Mouse (Mus musculus): ENCODE results near the gene Cdh12. TPM values are rescaled to one million over a fixed set of nuclear protein-coding genes. Genes with fewer than 3 reads are reported as not detected.

The Cdh12 gene
- total and polyA plus RNA-seq, 3 experiments = not detected

DNA sequence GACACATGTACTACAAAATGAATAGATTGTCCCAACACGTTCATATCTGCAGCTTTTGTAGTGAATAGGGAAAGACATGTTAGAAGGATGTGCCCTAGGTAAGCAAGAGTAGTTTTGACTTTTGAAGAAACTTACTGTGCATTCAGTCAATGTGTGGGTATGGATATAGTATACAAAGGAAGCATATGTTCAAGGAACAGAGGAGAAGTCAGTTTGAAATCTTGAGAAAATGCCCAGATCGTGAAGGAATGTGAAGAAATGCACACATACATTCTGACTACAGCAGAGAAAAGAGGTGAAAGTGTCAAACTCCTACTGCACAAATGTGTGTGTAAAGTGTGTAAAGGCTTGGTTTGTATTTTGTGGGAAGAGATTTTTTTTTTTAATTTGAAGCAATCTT is 812.3 kb downstream of the Cdh12 start:
- H3K9me3 ChIP-seq (replicated peaks; ENCODE audit: insufficient read depth, low read length) = no peaks in the 10 kb centered on the region
- no peaks in the 10 kb centered on the region for H3K27me3 ChIP-seq (ENCODE audit: control insufficient read depth in 1 of 2, insufficient read depth in 2 of 2, low read length in 2 of 2)
- H3K9ac ChIP-seq (ENCODE audit: control insufficient read depth, low read depth, low read length, poor library complexity, severe bottlenecking) = no peak overlapping the region
- no peak overlapping the region for H3K27ac ChIP-seq (ENCODE audit: control insufficient read depth, low read depth, low read length)
- no peak for DNase-seq (ENCODE audit: low read depth, low spot score)
- H3K4me3 ChIP-seq (ENCODE audit: control insufficient read depth in 1 of 2, insufficient read depth in 1 of 2, low read depth in 2 of 2, low read length in 2 of 2) = no peak overlapping the region
- no peaks in the 10 kb centered on the region for H3K36me3 ChIP-seq (ENCODE audit: control insufficient read depth in 1 of 2, insufficient read depth in 2 of 2, low read length in 2 of 2)
- no peak for TF ChIP-seq RCOR1 (IDR thresholded peaks at IDR 0.05; ENCODE audit: low read depth, low read length)
- TF ChIP-seq BHLHE40 (IDR thresholded peaks at IDR 0.05; ENCODE audit: borderline replicate concordance, low read depth, low read length) = no peak
- no peak for TF ChIP-seq SIN3A (IDR thresholded peaks at IDR 0.05; ENCODE audit: low read length)
- TF ChIP-seq SMC3 (IDR thresholded peaks at IDR 0.05; ENCODE audit: low read depth, low read length) = no peak
- no peak for TF ChIP-seq MXI1 (IDR thresholded peaks at IDR 0.05; ENCODE audit: low read depth, low read length)
- no peak for TF ChIP-seq NELFE (IDR thresholded peaks at IDR 0.05; ENCODE audit: low read depth, low read length)
- H3K79me2 ChIP-seq (ENCODE audit: control insufficient read depth, insufficient read depth, low read length, poor library complexity) = no peaks in the 10 kb centered on the region
- no peaks in the 10 kb centered on the region for H3K4me1 ChIP-seq (ENCODE audit: control insufficient read depth in 1 of 2, insufficient read depth in 2 of 2, low read length in 2 of 2)

DNA sequence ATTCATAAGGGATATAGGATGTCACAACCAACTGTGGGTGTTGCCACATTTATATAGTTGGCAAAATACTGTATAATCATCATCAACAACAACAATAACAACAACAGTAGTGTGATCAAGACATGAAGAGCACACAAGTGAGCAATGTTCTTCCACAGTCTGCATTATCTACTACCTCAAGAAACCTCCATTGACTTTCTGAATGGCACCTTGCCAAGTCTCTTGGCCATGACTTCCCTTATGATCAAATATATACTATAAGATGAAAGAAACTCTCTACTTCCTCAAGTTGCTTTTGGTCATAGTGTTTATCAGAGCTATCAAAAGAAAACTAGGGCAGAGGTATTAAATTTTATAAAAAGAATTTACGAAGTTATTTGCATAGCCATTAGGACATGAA is 820.8 kb downstream of the Cdh12 start:
- no peaks in the 10 kb centered on the region for H3K79me2 ChIP-seq (ENCODE audit: control insufficient read depth, insufficient read depth, low read length, poor library complexity)
- no peaks in the 10 kb centered on the region for H3K9me3 ChIP-seq (replicated peaks; ENCODE audit: insufficient read depth, low read length)
- H3K4me1 ChIP-seq (ENCODE audit: control insufficient read depth in 1 of 2, insufficient read depth in 2 of 2, low read length in 2 of 2) = peaks cover 0 to 2% of the 10 kb centered on the region in 2 experiments; a peak in 3 of 4 replicates
- no peak overlapping the region for H3K4me3 ChIP-seq (ENCODE audit: control insufficient read depth in 1 of 2, insufficient read depth in 1 of 2, low read depth in 2 of 2, low read length in 2 of 2)
- peak; percentile 87 for DNase-seq (ENCODE audit: low read depth, low spot score)
- no peak for TF ChIP-seq GABPA (IDR thresholded peaks at IDR 0.05; ENCODE audit: low read depth, low read length)
- TF ChIP-seq POLR2AphosphoS2 (IDR thresholded peaks at IDR 0.05; ENCODE audit: low read length) = no peak
- no peak for TF ChIP-seq NRF1 (IDR thresholded peaks at IDR 0.05; ENCODE audit: insufficient read depth, low read depth, low read length, poor library complexity, severe bottlenecking)
- TF ChIP-seq MYC (IDR thresholded peaks at IDR 0.05; ENCODE audit: low read depth, low read length) = no peak
- peak; percentile 42 for TF ChIP-seq GATA1 (IDR thresholded peaks at IDR 0.05; ENCODE audit: low read depth, low read length)
- no peak for TF ChIP-seq KAT2A (conservative IDR thresholded peaks at IDR 0.05; ENCODE audit: low read depth, low read length)
- TF ChIP-seq SIN3A (IDR thresholded peaks at IDR 0.05; ENCODE audit: low read length) = no peak
- TF ChIP-seq ETS1 (IDR thresholded peaks at IDR 0.05; ENCODE audit: low read depth, low read length) = peak; percentile 25; the same call in 1 of the 2 replicates
- no peak for TF ChIP-seq RCOR1 (IDR thresholded peaks at IDR 0.05; ENCODE audit: low read depth, low read length)
- 0 out of 2 replicates have a peak, but pooled peaks have one; percentile 45 for TF ChIP-seq TCF12 (IDR thresholded peaks at IDR 0.05; ENCODE audit: low read depth, low read length)
- no peak for TF ChIP-seq MYB (IDR thresholded peaks at IDR 0.05; ENCODE audit: low read depth, low read length)
- no peak for TF ChIP-seq TBP (IDR thresholded peaks at IDR 0.05; ENCODE audit: low read depth, low read length)
- TF ChIP-seq ELF1 (IDR thresholded peaks at IDR 0.05; ENCODE audit: low read depth, low read length) = peak; percentile 40; the same call in 1 of the 2 replicates
- peak; percentile 37 to 71; a peak in 3 of 4 replicates for TF ChIP-seq EP300 (IDR thresholded peaks at IDR 0.05; ENCODE audit: low read depth in 1 of 2, low read length in 2 of 2)
- 0 out of 2 replicates have a peak, but pooled peaks have one; percentile 29 for TF ChIP-seq MXI1 (IDR thresholded peaks at IDR 0.05; ENCODE audit: low read depth, low read length)
- no peak overlapping the region for H3K9ac ChIP-seq (ENCODE audit: control insufficient read depth, low read depth, low read length, poor library complexity, severe bottlenecking)
- H3K36me3 ChIP-seq (ENCODE audit: control insufficient read depth in 1 of 2, insufficient read depth in 2 of 2, low read length in 2 of 2) = peaks cover 0 to 3% of the 10 kb centered on the region in 2 experiments; a peak in 1 of 4 replicates
- H3K27ac ChIP-seq (ENCODE audit: control insufficient read depth, low read depth, low read length) = no peak overlapping the region
- H3K27me3 ChIP-seq (ENCODE audit: control insufficient read depth in 1 of 2, insufficient read depth in 2 of 2, low read length in 2 of 2) = no peaks in the 10 kb centered on the region

Data from MEL (cell line).